Mouse (Mus musculus) cerebellum, postnatal 4 days (tissue): Measurements from ENCODE around the gene Kat2a.

Source experiments
- DNase-seq, 2 experiments: peaks; one replicate each; pipeline ENCODE4 v3.0.0; 2022; ENCODE audit warnings: low spot score in 2 of 2, mixed read lengths in 1 of 2

The Kat2a gene

GRCm38 (mm10) chr11:100711783-100712615 is at the start of gene Kat2a:
Gene Kat2a (minus strand): TSS chr11:100712465.
- peak; percentile 70 to 86 for DNase-seq

DNA sequence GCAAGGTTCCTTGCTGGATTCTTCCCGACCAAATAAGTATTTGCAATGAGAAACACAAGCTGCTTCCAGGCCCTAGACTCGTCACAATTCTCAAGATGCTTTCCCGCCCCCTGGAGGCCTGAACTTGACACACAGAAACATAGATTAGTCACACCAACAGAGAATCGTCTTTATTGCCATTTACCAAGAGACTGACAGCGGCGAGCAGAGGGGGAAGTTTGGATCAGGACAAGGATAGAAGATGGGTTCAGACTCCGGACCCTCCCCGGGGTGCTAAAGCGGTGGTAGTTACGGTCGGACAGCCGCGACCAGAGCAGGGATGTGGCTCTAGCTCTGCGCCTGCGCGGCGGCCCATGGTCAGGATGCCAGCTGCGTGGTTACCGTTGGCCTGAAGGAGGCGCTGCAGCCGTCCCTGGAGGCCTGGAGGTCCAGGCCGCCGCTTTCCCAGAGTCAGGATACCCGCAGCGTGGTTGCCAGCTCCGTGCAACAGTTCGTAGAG is 49.3 kb upstream of the Kat2a start:
- DNase-seq: peak; percentile 90 to 94

DNA sequence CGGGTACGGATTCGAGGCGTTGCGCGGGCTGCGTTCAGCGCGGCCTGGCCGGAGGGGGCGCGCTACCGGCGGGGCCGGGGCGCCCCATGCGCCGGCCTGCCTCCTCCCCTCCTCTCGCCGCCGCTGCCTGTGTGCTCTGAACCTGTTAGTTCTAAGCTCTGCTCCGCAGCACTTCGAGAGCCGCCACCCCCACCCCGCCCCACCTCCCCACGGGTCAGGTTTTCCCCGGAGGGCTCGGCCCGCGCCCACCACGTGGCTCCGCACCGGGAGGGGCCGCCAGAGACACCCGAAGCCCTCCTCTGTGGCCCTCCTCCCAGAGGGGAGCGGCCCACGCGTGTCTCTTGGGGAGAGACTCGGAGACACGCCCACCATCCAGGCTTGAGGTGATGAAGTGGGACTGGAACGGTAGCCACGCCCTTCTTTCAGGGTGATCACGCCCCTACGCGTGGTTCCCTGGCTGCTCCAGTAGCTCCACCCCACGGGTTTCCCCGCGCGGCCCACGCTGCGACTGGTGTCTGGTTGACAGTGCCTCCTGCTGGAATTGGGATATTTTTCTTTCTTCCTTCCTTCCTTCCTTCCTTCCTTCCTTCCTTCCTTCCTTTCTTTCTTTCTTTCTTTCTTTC is 47.5 kb upstream of the Kat2a start, which contains the start of gene Kcnh4:
Kcnh4 (minus strand) TSS at position 332 of the 623 bp plus-strand sequence.
- DNase-seq: peak in 1 of 2 experiments; percentile 51

DNA sequence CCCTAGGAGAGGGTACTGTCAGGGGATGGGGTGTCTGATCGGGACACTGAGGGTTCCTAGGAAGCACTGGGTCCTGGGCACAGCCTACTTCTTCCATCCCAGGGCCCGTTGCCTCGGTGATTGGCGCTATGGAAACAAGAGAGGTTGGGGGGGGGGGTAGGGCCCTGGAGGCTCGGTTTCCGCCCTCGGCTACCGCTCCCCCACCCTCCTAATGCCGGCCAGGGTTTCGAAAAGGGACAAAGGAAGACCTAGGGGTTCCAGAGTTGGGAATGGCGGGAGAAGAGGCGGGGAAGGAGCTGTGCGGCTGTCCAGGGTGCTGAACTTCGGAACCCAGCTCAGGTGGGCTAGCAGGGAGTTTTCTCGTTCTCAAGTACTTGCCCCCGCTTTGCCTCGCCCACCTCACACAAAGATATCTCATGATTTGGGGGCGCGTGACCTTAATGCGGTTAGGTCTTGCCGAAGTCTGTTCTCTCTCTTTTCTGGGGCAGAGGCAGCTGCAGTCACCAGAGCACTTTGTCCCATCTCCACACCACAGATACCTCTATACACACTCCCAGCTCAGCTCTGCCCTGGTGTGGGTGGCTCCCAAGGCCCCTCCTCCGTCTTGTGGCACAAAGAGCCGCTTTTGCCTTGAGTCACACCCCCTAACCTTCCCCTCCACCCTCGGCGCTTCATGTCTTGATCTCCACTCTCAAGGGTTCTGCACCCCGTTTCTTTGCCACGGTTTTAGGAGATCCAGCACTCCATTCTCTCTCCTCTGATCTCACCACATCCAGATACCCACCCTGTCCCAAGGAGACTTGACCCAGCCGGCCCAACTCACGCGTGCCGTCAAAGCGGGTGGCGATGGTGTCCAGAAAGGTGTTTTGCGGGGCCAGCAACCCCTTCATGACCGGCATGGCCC is 46.7 kb upstream of the Kat2a start:
- no peak for DNase-seq

- DNase-seq: no peak
Measured at GRCm38 (mm10) chr11:100757566-100757965, 45.3 kb upstream of the Kat2a start.

DNA sequence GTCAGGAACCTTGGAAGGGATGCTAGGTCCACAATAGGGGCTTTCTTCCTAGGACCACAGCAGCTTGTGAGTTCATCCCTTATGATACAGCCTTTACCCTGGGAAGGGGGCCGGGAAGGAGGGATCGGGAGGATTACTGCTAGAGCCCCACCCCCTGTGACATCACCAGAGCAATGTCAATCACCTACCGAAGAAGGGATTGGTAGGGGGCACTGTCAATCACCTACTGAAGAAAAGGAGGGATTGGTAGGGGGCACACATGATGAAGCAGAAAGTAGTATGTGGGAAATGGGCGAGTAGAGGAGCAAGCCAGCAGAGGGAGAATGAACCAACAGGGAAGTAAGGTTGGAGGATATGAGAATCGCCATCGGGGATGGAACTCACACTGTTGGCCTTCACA is 44.2 kb upstream of the Kat2a start:
- no peak for DNase-seq

DNA sequence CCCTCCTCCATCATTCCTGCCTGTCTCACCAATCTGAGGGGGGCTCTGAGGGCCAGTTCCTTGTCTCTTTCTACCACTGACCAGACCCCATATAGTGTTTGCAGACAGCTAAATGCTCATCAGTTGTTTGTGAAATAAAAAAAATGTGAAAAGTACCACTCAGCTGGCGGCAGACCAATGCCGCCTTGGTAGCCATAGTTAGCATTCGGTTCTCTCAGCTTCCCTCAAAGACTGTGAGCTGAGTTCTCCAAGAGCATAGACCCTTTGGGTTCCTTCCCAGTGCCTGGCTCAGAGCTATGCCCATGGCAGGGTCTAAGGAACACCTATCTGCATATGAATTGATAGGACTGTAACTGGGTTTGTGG is 42.4 kb upstream of the Kat2a start:
- no peak for DNase-seq

DNA sequence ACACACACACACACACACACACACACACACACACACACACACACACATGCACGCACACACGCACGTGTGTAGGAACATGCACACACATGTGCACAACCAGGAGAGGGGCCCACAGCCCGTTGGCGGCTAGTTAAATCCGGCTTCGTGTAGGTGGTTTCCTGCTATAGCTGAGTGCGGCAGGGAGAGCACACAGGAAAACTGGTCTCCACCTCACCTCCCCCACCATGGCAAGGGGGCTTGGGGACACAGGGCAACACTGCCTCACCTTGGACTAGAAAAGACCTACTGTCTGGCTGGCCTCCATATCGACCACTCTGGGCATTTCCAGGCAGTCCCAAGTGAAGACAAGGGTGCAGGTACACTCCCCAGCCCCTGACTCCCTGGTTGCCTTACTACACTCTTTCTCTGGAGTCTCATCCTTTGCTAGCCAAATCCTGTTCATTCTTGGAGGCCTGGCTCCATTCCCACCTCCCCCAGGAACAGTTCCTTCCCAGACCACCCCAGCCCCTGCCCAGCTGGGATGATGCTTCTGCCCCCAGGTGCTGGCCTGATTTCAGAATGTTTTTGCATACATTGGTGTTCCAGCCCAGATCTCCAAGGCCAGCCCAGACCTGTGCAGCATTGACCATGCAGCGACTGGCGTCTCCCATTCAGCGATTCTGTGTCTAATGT is 41.9 kb upstream of the Kat2a start:
- DNase-seq: no peak

- no peak for DNase-seq
Measured at GRCm38 (mm10) chr11:100752294-100752693, 40.0 kb upstream of the Kat2a start.

GRCm38 (mm10) chr11:100750127-100750526 is 37.9 kb upstream of the Kat2a start:
- no peak for DNase-seq

GRCm38 (mm10) chr11:100749469-100749868 is 37.2 kb upstream of the Kat2a start:
- DNase-seq: no peak

DNA sequence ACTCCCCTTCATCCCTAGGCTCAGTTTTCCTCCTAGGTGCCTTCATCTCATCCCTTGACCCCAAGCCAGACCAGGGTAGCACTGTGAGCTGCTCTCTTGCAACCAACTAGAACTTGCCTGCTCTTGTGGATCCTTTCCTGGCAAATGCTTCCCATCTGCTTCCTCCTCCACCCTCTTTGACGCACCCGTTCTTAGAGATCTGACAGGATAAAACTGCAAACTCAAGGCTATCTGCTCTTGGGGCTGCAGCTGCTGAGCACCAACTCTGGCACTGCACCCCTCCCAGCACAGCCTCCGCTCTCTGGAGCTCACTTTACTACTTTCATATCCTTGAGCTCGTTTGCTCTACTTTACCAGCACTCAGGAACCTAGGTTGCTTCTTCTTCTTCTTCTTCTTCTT is 36.4 kb upstream of the Kat2a start:
- DNase-seq: no peak

- no peak for DNase-seq
Measured at GRCm38 (mm10) chr11:100747114-100747513, 34.8 kb upstream of the Kat2a start.

- no peak for DNase-seq
Measured at GRCm38 (mm10) chr11:100746546-100746945, 34.3 kb upstream of the Kat2a start.

DNA sequence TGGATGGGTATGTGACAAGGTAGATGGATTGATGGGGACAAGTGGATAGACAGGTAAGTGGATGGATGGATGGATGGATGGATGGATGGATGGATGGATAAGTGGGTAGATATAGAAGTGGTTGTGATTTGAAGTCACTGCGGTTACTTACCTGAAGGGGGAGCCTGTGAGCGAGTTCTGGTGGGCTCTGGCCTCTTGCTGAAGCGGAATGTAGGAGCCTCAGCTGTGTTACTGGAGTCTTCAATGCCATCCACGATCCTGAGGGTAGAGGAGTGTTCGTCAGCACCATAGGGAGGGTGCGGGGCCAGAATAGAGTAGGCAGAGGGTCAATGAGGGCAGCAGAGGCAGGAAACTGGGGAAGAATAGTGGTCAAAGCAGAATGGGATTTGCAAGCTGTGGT is 32.8 kb upstream of the Kat2a start:
- DNase-seq: peak in 1 of 2 experiments; percentile 63

DNA sequence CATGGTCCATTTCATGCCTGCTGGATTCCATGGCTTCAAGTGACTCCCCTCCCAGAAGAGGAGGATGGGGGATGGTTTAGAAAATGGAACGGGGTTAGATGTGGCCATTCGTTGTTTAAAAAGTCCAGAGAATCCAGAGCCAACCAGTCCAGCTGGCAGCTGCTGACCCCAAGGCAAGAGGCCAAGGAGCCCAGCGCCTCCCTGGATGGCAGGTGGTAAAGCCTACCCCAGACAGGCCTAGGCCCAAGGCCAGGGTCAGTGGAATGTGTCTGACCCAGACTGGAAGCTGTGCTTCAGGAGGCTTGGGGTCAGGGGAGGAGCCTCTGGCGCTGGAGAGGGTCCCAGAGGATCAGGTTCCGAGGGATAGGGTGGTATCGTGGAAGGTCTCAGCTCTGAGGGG is 29.1 kb upstream of the Kat2a start:
- DNase-seq: no peak

- no peak for DNase-seq
Measured at GRCm38 (mm10) chr11:100738749-100739148, 26.5 kb upstream of the Kat2a start.

DNA sequence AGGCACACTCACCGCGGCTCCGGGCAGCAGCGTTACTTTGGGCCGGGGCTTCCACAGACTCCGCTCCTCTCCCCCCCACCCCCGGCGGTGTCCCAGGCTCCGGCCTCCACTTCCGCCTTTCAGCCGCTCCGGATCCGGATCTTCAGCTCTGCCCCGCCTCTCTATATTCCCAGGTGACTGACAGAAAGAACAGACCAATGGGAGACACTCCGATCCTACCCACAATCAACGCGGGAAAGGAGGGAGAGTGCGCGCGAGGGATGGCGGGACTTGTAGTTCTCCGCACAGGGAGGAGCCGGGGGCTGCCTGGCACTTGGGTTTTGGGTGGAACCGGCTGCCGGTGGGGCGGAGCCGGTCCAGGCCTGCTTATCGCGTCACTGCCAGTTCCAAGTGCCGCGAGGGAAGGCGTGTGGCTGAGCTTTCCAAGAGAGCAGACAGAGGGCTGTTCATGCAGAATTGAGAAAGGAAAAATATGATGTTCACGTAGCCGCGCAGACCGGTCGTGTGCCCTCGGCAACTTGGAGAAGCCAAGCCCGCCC is 25.9 kb upstream of the Kat2a start, which contains the start of gene Rab5c:
Rab5c (minus strand) TSS at position 150 of the 539 bp plus-strand sequence.
- peak; percentile 94 to 96 for DNase-seq

GRCm38 (mm10) chr11:100737105-100737733 is 25.0 kb upstream of the Kat2a start:
- no peak for DNase-seq

- no peak for DNase-seq
Measured at GRCm38 (mm10) chr11:100736746-100737080, 24.4 kb upstream of the Kat2a start.
